Mouse (Mus musculus): ENCODE measurements around the gene Fah.

Fah gene

DNA sequence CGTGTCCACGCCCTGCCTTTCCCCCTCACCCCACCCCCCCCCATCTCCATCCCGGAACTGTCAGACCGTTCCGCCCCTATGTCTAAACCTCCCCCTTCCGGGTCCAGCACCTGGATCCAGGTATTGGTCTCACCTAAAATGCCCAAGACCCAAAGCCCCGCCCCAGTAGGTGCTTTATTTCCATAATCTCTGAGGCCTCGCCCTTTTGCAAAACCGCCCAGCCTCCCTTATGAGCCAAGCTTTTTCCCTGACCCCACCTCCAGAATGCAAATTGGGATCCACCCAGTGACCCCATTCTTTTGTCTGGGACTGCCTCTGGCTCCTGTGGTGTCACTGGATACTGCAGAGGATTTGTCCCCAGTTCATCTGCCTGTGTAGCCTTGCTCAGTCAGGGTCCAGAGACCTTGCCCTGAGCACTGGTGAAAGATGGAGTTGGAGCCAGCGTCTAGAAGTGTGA, at the start of gene Fah:
Gene Fah, minus strand, starts transcription at position 430 of the 457 bp plus-strand sequence.
- DNase-seq = peak; percentile 69

DNA sequence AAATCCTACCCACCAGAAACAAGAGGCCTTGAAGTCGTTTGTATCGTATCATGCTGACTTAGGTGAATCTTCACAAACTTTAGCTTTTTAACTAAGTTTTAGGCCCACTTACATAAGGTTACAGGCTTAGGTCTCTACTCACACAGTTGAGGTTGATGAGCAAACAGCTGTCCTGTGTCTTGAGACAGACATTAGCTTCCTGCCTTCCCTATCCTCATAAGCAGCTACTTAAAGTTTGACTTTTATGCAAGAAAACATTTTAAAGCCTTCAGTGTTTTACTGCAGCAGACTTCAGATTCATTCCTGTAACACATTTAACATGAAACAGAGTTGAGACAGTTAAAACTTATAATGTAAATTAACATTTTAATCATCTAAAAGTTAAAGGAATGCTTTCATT, 46.2 kb upstream of the Fah start:
- DNase-seq = no peak

DNA sequence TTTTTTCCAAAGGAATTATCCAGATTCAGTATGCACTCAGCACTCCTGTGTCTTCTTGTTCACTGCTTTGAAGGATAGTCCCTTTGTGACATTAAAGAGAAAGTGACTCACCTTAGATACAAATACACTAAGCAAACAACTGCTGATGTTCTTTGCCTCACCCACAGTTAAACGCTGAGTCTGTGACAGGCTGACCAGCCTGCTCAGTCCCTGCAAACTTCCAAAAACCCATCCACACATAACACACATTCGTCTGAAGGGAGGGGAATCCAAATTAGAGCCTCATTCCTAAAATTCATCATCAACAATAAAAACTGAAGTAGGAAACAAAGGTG, 45.4 kb upstream of the Fah start:
- no peak for DNase-seq

- no peak for DNase-seq
These were observed 44.9 kb upstream of the Fah start for GRCm38 (mm10) chr7:84651303-84651986.

DNA sequence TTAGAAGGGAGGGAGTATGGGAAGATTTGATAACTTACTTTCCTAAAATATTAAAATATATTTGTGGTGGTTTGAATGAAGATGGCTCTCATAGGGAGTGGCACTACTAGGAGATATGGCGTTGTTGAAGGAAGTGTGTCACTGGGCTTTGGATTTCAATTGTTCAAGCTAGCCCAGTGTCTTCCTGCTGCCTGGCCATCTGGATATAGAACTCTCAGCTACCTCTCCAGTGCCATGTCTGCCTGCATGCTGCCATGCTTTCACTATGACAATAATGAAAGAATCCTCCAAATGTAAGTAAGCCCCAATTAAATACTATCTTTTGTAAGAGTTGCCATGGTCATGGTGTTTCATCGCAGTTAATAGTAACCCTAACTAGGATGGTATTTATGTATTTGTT, 42.5 kb upstream of the Fah start:
- no peak for DNase-seq

DNA sequence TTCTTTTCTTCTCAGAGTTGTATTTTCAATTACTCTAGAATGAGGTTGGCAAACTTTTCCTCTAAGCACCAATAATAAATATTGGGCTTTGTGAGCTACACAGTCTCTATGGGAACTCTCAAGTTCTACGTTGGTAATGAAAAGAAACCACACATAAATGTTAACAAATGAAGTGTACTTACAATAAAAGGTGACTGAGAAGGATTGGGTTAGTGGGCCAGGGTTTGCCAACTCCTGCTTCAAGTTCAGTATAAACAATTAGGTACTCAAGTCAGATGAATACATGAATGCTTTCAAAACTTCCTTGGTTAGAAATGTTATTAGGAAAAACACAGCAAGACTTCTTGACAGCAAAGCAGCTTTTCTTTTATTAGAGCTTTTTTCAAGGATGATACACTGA, 39.7 kb upstream of the Fah start:
- DNase-seq = no peak

GRCm38 (mm10) chr7:84643270-84643998, 36.9 kb upstream of the Fah start:
- no peak for DNase-seq

- no peak for DNase-seq
These were observed 35.8 kb upstream of the Fah start for GRCm38 (mm10) chr7:84642159-84642928.

GRCm38 (mm10) chr7:84636939-84637338, 30.4 kb upstream of the Fah start:
- DNase-seq = no peak

DNA sequence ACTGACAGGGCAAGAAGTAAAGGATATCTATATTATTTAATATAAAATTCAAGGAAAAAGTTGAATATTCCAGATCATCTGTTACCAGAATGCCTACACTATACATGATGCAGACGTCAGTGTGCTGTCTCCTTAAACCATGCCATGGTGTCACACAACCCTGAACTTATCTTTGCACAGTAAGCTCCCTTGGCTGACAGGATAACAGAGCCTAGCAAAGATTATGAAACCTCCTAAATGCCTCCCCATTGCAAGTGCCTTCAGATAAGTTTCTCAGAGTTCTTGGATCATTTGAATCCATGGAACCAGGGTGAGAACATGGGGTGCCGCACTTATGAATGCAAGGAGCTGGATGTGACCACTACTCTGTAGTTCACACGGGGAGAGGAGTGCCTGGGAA, 25.4 kb upstream of the Fah start:
- DNase-seq = no peak

DNA sequence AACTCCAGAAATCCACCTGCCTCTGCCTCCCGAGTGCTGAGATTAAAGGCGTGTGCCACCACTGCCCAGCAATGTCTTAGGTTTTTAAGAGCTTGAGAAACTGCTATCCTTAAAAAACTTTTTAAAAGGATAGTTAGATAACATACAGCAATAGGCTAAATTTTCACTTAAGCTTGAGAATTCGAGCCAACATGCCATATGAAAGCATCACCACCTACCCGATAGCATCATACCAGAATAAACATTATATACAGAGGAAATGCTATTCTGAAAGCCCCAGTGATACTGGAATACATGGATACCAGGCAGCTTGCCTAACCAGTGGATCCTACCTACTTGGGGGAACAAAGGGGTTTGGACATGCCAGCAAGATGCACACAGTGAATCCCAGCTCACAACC, 17.2 kb upstream of the Fah start:
- no peak for DNase-seq

DNA sequence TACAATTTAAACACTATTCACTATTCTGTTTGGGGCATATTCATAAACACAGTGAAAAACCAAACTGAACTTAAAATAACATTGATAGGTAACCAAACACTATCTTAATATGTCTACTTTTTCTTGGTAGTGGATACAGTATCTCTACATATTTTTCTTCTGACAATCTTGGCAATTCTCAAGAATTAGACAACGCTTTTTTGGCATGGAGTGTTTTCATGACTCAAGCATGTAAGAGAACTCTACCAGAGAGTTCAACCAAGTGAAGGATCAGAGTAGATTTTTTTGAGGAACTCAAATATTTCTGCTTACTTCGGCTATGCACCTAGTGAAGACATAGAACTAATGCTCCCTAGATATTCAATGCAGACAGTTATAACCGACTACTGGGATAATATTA, 14.4 kb upstream of the Fah start:
- no peak for DNase-seq

GRCm38 (mm10) chr7:84618951-84619350, 12.4 kb upstream of the Fah start:
- DNase-seq = no peak

GRCm38 (mm10) chr7:84612445-84612844, 5.9 kb upstream of the Fah start:
- no peak for DNase-seq

GRCm38 (mm10) chr7:84611609-84612008, 5.1 kb upstream of the Fah start:
- DNase-seq = no peak

DNA sequence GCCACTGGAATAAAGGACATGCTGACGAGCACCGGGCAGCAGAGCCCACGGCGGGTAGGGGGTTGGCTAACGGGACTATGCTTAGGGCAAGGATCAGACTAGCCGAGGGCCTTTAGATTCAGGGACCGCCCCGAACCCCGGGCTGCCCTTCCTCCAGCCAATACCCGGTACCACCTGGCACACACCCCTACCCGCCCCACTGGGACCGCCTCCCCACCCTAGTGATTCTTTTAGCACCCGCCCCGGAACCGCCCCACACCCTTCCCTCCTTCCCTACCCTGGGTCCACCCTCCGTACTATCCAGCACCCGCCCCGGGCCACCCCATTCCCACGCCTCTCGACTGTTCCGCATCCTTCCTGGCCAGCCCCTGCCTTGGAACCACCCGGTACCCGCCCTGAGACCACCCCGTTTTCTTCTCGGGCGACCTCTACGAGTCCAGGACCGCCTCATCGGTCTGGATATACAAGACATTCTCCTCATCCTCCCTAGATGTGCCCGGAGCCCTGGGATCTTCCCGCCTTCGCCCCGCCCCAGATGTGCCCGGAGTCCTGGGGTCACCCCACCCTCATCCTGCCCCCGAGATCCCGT, 724 bp downstream of the Fah start:
- DNase-seq = peak; percentile 82

DNA sequence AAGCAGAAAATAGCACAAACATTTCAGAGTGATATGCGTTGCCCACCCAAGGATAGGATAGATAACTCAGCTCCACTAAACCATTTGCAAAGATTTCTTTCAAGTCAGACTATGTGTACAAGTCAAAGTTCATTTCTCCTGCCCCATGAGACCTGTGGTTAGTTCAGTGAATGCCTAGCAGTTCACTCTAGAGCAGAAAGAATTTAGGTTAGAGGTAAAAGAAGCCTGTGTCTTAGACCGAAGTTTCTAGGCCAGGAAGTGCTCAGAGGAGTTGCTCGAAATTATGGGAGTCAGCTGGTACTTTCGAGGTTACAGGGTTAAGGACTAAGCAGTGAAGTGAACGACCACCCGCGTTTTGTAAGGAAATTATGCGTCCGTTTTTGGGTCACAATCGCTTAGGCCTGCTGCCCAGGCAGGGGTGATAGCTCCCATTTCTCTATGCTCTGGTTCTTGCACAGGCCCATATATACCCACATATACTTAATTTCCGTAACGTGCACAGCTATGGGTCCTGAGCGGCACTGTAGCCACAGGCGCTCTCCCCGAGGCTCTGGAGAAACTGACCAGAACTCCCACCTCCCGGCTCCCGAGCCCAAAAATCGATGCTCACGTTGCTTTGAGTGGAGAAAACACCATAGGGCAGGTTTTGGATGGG, 1.4 kb downstream of the Fah start:
- no peak for DNase-seq

DNA sequence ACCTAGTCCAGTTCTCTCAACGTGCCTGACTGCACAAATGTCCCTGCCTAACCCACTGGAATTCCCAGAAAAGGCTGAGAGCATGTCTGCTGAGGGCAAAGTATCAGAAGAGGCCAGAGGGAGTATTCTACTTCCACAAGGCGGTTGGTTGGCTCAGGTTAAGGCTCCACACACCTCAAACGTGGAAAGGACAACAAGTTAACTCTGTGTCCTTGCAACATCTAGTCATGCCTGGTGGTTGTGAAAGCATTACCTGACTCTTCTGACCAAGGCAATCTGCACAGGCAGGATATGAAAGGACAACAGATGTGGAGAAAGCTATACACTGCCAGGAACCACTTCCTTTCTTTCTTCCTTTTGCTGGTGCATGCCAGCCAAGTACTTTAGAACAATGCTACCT, 2.0 kb downstream of the Fah start:
- no peak for DNase-seq

DNA sequence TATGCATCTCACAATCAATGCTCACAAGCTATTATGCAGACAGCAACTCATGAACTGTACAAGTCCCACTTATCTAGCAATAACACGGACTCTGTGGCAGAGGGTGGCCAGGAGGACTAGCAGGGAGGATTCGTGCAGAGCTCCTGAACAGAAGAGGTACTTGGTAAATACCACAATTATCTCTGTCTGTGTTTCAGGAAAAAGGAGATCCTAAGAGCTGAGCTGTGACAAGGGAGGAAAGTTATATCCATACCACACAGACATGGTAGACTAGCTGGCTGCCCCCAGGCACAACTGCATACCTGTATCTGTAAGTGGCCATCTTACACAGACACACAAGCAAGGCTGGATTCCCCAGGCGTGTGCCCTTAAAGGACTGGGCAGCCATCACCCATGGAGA, 5.2 kb downstream of the Fah start:
- DNase-seq = no peak

DNA sequence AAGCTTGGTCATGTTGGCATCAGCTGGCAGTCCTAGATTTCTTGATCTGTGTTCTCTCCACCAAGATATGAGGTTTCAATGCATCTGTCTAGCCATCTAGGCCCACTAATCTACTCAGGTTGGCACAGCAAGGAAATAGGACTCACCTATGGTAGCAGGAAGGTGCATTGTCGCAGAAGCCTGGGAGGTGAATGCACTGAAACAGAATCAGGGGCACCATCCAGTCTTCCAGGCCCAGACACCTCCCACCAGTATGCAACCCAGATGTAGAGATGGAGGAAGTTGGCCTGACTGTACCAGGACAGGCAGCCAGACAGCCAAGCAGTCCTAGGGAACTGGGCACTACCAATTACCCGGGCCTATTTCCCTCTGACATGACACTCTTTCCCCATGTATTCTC, 5.9 kb downstream of the Fah start:
- no peak for DNase-seq

GRCm38 (mm10) chr7:84596633-84597032, 9.9 kb downstream of the Fah start:
- DNase-seq = no peak

DNA sequence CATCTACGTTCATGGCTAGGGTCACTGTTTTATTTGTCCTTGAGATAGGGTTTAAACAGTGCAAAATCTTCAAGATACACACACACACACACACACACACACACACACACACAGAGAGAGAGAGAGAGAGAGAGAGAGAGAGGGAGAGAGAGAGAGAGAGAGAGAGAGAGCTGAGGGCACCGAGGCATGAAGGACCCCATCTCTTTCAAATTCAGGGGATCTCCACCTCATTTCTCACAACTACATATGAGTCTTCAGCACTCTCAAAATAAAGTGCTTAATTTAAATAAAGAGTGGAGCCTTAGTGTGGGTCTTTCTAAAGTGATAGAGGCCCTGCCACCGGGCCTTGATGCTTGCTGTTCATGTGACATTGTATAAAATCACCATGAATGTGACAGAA, 10.5 kb downstream of the Fah start:
- no peak for DNase-seq

- DNase-seq = no peak
These were observed 11.6 kb downstream of the Fah start for GRCm38 (mm10) chr7:84594917-84595303.
